Mouse (Mus musculus): ENCODE measurements at regions not wholly inside any gene's neighbourhood (a gene's known extent, or its start where the extent isn't known, plus 50 kb on each side); places are given as distances from the start of the nearest gene placed in this dataset.
A peak's percentile ranks its signal among the peaks of the same experiment; 100 is the strongest.
"Not testable (repeated sequence)": the region's sequence is repeated elsewhere in the genome, so short reads cannot be mapped to it uniquely, and the experiment has no call there.

GRCm38 (mm10) chr3:40200174-40200573 lies 330.9 kb upstream of the Intu start:
- DNase-seq = no peak

GRCm38 (mm10) chr3:40206326-40206725 lies 324.8 kb upstream of the Intu start:
- no peak for DNase-seq

- DNase-seq = no peak
Observed at GRCm38 (mm10) chr3:40211793-40212192, 319.3 kb upstream of the Intu start.

- no peak for DNase-seq
Observed at GRCm38 (mm10) chr3:40226772-40227171, 304.3 kb upstream of the Intu start.

- no peak for DNase-seq
Observed at GRCm38 (mm10) chr3:40243499-40244101, 287.5 kb upstream of the Intu start.

GRCm38 (mm10) chr3:40254376-40254775 lies 276.7 kb upstream of the Intu start:
- no peak for DNase-seq

- DNase-seq = no peak
Observed at GRCm38 (mm10) chr3:40262536-40262935, 268.6 kb upstream of the Intu start.

GRCm38 (mm10) chr3:40267514-40267913 lies 263.6 kb upstream of the Intu start:
- no peak for DNase-seq

GRCm38 (mm10) chr3:40282926-40283325 lies 248.2 kb upstream of the Intu start:
- DNase-seq = peak; percentile 34 to 36

- DNase-seq = no peak
Observed at GRCm38 (mm10) chr3:40286959-40287710, 244.0 kb upstream of the Intu start.

GRCm38 (mm10) chr3:40297120-40297519 lies 234.0 kb upstream of the Intu start:
- no peak for DNase-seq

- no peak for DNase-seq
Observed at GRCm38 (mm10) chr3:40320319-40320718, 210.8 kb upstream of the Intu start.

- DNase-seq = peak in 1 of 2 experiments; percentile 12
Observed at GRCm38 (mm10) chr3:40325872-40326803, 204.9 kb upstream of the Intu start.

- DNase-seq = no peak
Observed at GRCm38 (mm10) chr3:40339492-40340030, 191.5 kb upstream of the Intu start.

GRCm38 (mm10) chr3:40355103-40355502 lies 176.0 kb upstream of the Intu start:
- DNase-seq = no peak

- no peak for DNase-seq
Observed at GRCm38 (mm10) chr3:40368421-40368820, 162.7 kb upstream of the Intu start.

GRCm38 (mm10) chr3:40371411-40371810 lies 159.7 kb upstream of the Intu start:
- DNase-seq = no peak

GRCm38 (mm10) chr3:40376220-40376619 lies 154.9 kb upstream of the Intu start:
- not testable (repeated sequence) for DNase-seq

GRCm38 (mm10) chr3:40377416-40377815 lies 153.7 kb upstream of the Intu start:
- no peak for DNase-seq

GRCm38 (mm10) chr3:40379063-40379462 lies 152.0 kb upstream of the Intu start:
- no peak for DNase-seq

GRCm38 (mm10) chr3:40391631-40392030 lies 139.5 kb upstream of the Intu start:
- peak; percentile 43 to 66 for DNase-seq

- DNase-seq = peak in 1 of 2 experiments; percentile 36
Observed at GRCm38 (mm10) chr3:40398184-40398583, 132.9 kb upstream of the Intu start.

- no peak for DNase-seq
Observed at GRCm38 (mm10) chr3:40403402-40403801, 127.7 kb upstream of the Intu start.

Measured in kidney, postnatal 4 days (tissue).